ENCODE assay signal across 7 mouse cellular contexts in genomic region chr3:145703411-145703924, GRCm38 (mm10). TPM values are rescaled to one million over a fixed set of nuclear protein-coding genes. Genes with fewer than 3 reads are reported as not detected.
DNase-seq lines count a peak whose midpoint lies in the region; ATAC-seq and TF ChIP-seq lines count a peak whose summit lies in the region.

No protein-coding gene starts in this region.

- peak; percentile 47 for DNase-seq in ES-CJ7 (ENCODE audit: low read depth, low spot score)
- DNase-seq in Patski (ENCODE audit: low read depth, low spot score), result peak; percentile 79
- no peak for DNase-seq in heart, postnatal 0 days (ENCODE audit: low spot score)
- DNase-seq in limb, embryonic 11.5 days (ENCODE audit: low spot score), result peak; percentile 57
- no peak for DNase-seq in adipocyte (ENCODE audit: low spot score)
- no peak for DNase-seq in cerebellum, postnatal 10 days
- no peak for DNase-seq in thymus, postnatal 4 days

- 10% methylated on average over 11 of the region's 11 CpGs for WGBS in heart, postnatal 0 days
- 14% methylated on average over 11 of the region's 11 CpGs for WGBS in limb, embryonic 11.5 days

- no peak overlapping the region for H3K9ac ChIP-seq in heart, postnatal 0 days (replicated peaks; ENCODE audit: low read depth, low read length)
- H3K9ac ChIP-seq in limb, embryonic 11.5 days (ENCODE audit: low read length), result 0 out of 2 replicates have a peak overlapping the region, but pooled peaks have one; percentile 7

- POLR2A ChIA-PET in Patski (lab: Charles Lee), result interaction anchor here (0.8 to 2.3 kb wide), 4 partner anchors 51 to 57 kb away, joined by 3 to 20 read pairs (median 4); partner anchors contain the start of gene Ccn1

- peaks cover 35% of the 10 kb centered on the region for H3K4me1 ChIP-seq in heart, postnatal 0 days (ENCODE audit: control insufficient read depth, insufficient read depth)
- H3K4me1 ChIP-seq in limb, embryonic 11.5 days (ENCODE audit: control insufficient read depth, insufficient read depth, low read length), result peaks cover 7% of the 10 kb centered on the region; the same call in 1 of the 2 replicates

- H3K36me3 ChIP-seq in heart, postnatal 0 days (replicated peaks; ENCODE audit: control insufficient read depth, insufficient read depth, low read length), result no peaks in the 10 kb centered on the region
- no peaks in the 10 kb centered on the region for H3K36me3 ChIP-seq in limb, embryonic 11.5 days (ENCODE audit: control insufficient read depth, insufficient read depth, low read length)

- H3K9me3 ChIP-seq in heart, postnatal 0 days (replicated peaks; ENCODE audit: control insufficient read depth, low read length), result no peaks in the 10 kb centered on the region
- no peaks in the 10 kb centered on the region for H3K9me3 ChIP-seq in limb, embryonic 11.5 days (ENCODE audit: control insufficient read depth, low read length)

- H3K27me3 ChIP-seq in Patski, result no peaks in the 10 kb centered on the region
- H3K27me3 ChIP-seq in heart, postnatal 0 days (ENCODE audit: control insufficient read depth, insufficient read depth, low read length), result no peaks in the 10 kb centered on the region
- no peaks in the 10 kb centered on the region for H3K27me3 ChIP-seq in limb, embryonic 11.5 days (ENCODE audit: control insufficient read depth, insufficient read depth, low read length)

- peak overlapping the region; percentile 63 for H3K27ac ChIP-seq in heart, postnatal 0 days (ENCODE audit: low read depth)
- 0 out of 2 replicates have a peak overlapping the region, but pooled peaks have one; percentile 30 for H3K27ac ChIP-seq in limb, embryonic 11.5 days (replicated peaks; ENCODE audit: low read depth, low read length)

- no peak for TF ChIP-seq CTCF in Patski (IDR thresholded peaks at IDR 0.05)
- TF ChIP-seq CTCF in heart, postnatal 0 days (IDR thresholded peaks at IDR 0.05; ENCODE audit: low read depth), result no peak

- H3K4me2 ChIP-seq in heart, postnatal 0 days (ENCODE audit: low read depth, low read length), result peak overlapping the region; percentile 22
- H3K4me2 ChIP-seq in limb, embryonic 11.5 days (ENCODE audit: low read depth, severe bottlenecking), result no peak overlapping the region

- CTCF ChIA-PET in Patski (lab: Charles Lee), result interaction anchor here (0.7 to 4.2 kb wide), 13 partner anchors 10 to 181 kb away, joined by 3 to 20 read pairs (median 3); no protein-coding TSS in a partner anchor

- in situ Hi-C loops in Patski (cut with MboI; ENCODE audit: low pct_unique_long_range_greater_than_20kb), result no loop called here

- H3K4me3 ChIP-seq in heart, postnatal 0 days (ENCODE audit: low read depth, low read length), result no peak overlapping the region
- H3K4me3 ChIP-seq in limb, embryonic 11.5 days (ENCODE audit: low read depth, low read length), result no peak overlapping the region

- ATAC-seq in Patski, result peak; percentile 80
- peak; percentile 31; the same call in 1 of the 2 replicates for ATAC-seq in heart, postnatal 0 days (ENCODE audit: insufficient read depth, low read depth)
- ATAC-seq in limb, embryonic 11.5 days (ENCODE audit: insufficient number of reproducible peaks, low FRiP score, low TSS enrichment, low read depth), result peak; percentile 53; the same call in 1 of the 2 replicates

- no peak for TF ChIP-seq EP300 in heart, postnatal 0 days (IDR thresholded peaks at IDR 0.05; ENCODE audit: low read depth)

RNA-seq across cellular contexts. Expression of gene Ccn1, which starts 53.7 kb away (rescaled TPM):
- polyA plus RNA-seq in Patski (2021), result 1,216 TPM
- 91.1 and 92.3 TPM in 2 replicates for total RNA-seq in heart, postnatal 0 days (2014; rRNA removed; ENCODE audit: low replicate concordance)
- polyA plus RNA-seq in heart, postnatal 0 days (2015; fragmentation: Nextera tagmentation; extraction: Ambion mirVana), result 31.3 and 34.0 TPM in 2 replicates
- 26.4 and 29.8 TPM in 2 replicates for polyA plus RNA-seq in limb, embryonic 11.5 days (2014; fragmentation: Nextera tagmentation; extraction: Ambion mirVana)

RNA-seq across cellular contexts. Expression of gene Ddah1, which starts 55.0 kb away (rescaled TPM):
- polyA plus RNA-seq in Patski (2021), result 138 TPM
- total RNA-seq in heart, postnatal 0 days (2014; rRNA removed; ENCODE audit: low replicate concordance), result 12.3 and 12.4 TPM in 2 replicates
- polyA plus RNA-seq in heart, postnatal 0 days (2015; fragmentation: Nextera tagmentation; extraction: Ambion mirVana), result 8.1 and 9.4 TPM in 2 replicates
- polyA plus RNA-seq in limb, embryonic 11.5 days (2014; fragmentation: Nextera tagmentation; extraction: Ambion mirVana), result 14.0 and 15.6 TPM in 2 replicates

Comparison
In these comparisons a context has a peak if more than half of its experiments do, and no peak if none do; other contexts are left out.
1. DNase-seq: peak in ES-CJ7 (single experiment), Patski (single experiment) and limb, embryonic 11.5 days (single experiment); none in heart, postnatal 0 days (single experiment), adipocyte (single experiment), cerebellum, postnatal 10 days (0 of 2) and thymus, postnatal 4 days (single experiment).
2. RNA of gene Ccn1, which starts 53.7 kb away (polyA plus RNA-seq): 1,216 TPM in Patski (single experiment); 31.3 to 34.0 TPM in heart, postnatal 0 days and 26.4 to 29.8 TPM in limb, embryonic 11.5 days; every median in the first group is over 10 times any median in the second.
3. Peak in every context shown above with its lines, with median percentiles within 50 percentile points of each other: ATAC-seq.